Mouse (Mus musculus): ENCODE data around the gene Cbx7.

DNA sequence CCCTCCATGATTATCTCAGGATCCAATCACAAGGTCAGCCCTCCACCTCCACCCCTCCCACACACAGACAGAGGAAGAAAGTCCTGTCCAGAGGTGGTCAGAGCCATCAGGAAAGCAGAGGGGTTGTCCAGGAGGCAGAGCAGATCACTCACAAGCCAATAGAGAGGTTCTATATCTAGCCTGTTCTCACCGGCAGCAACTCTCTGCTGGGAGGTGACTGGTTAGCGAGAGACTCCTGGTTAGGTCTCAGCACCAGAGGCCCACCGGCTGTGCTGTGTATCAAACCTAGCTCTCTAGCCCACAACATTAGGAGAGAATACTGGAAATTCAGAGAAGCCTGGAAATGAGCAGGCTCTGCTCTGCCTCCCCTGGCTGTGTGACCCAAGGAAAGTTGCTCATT is 41.2 kb downstream of the Cbx7 start:
- TF ChIP-seq JUND (conservative IDR thresholded peaks at IDR 0.05; ENCODE audit: low read depth, low read length) (no peak), ZC3H11A (IDR thresholded peaks at IDR 0.05; ENCODE audit: low read depth, low read length) (no peak), CHD2 (IDR thresholded peaks at IDR 0.05; ENCODE audit: low read length) (no peak), MAX (IDR thresholded peaks at IDR 0.05; ENCODE audit: low read length) (no peak), BHLHE40 (IDR thresholded peaks at IDR 0.05; ENCODE audit: low read depth, low read length) (no peak), EP300 (IDR thresholded peaks at IDR 0.05; ENCODE audit: low read length) (no peak), POLR2A (IDR thresholded peaks at IDR 0.05; ENCODE audit: low read depth, low read length) (no peak), HCFC1 (IDR thresholded peaks at IDR 0.05; ENCODE audit: low read depth, low read length) (no peak), NRF1 (IDR thresholded peaks at IDR 0.05; ENCODE audit: low read depth, low read length) (no peak), CTCF (conservative IDR thresholded peaks at IDR 0.05 in 1 of 2, IDR thresholded peaks at IDR 0.05 in 1 of 2; ENCODE audit: low read depth in 2 of 2, low read length in 2 of 2) (no peak)
